Mouse (Mus musculus): ENCODE data around the gene Rbm8a. TPM values are rescaled to one million over a fixed set of nuclear protein-coding genes. Genes with fewer than 3 reads are reported as not detected.

Rbm8a gene
- total RNA-seq (2012; rRNA removed) (214 and 231 TPM in 2 replicates), polyA plus RNA-seq (2012; ENCODE audit: insufficient read depth in 1 of 2, insufficient read length in 2 of 2, low read depth in 1 of 2, low replicate concordance in 2 of 2, missing spikeins in 1 of 2) (100 to 1,000 TPM in 1 of 2 experiments, not detected in 1; 363 TPM)

DNA sequence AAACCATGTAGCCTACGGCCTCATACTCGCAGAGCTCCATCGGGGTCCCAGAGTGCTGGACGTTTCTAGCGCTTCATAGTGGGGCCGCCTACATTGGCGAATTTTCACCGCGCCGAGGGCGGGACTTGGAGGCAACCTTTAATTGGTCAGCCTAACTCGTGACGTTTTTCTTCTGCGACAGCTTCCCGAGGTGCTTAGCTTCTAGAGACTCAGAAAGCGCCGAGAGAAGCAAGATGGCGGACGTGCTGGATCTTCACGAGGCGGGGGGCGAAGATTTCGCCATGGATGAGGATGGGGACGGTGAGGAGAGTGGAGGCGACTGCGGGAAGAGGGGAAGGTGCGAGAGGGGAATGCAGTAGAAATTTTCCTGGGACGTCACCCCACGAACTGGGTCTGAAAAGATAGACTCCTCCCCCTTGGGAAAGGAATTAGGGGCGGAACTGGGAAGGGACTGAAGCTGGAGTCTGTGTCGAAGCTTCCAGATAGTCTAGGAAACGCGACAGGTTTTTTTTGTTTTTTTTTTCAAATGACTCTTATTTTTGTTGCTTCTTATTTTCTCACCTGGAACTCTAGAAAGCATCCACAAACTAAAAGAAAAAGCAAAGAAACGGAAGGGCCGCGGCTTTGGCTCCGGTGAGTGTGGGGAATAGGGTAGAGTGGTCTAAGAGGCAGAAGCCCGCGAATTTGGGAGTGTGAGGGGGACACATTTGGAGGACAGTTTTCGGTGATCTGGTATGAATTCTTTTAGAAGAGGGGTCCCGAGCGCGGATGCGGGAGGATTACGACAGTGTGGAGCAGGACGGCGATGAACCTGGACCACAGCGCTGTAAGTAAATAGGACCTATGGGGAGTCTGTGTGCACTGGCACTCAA lies at the start of gene Rbm8a:
Gene Rbm8a (plus strand): TSS at position 205 of the 872 bp plus-strand sequence.
- peak within 1 kb of the TSS; percentile 65 for H3K27ac ChIP-seq (ENCODE audit: control insufficient read depth, low read depth, low read length)
- DNase-seq (ENCODE audit: low read depth, low spot score), result peak; percentile 100
- peaks cover 16 to 35% of the 10 kb centered on the region in 2 experiments for H3K36me3 ChIP-seq (ENCODE audit: control insufficient read depth in 1 of 2, insufficient read depth in 2 of 2, low read length in 2 of 2)
- H3K9ac ChIP-seq (ENCODE audit: control insufficient read depth, low read depth, low read length, poor library complexity, severe bottlenecking), result peak within 1 kb of the TSS; percentile 80
- H3K9me3 ChIP-seq (replicated peaks; ENCODE audit: insufficient read depth, low read length), result no peaks in the 10 kb centered on the region
- no peaks in the 10 kb centered on the region for H3K27me3 ChIP-seq (ENCODE audit: control insufficient read depth in 1 of 2, insufficient read depth in 2 of 2, low read length in 2 of 2)
- H3K4me1 ChIP-seq (ENCODE audit: control insufficient read depth in 1 of 2, insufficient read depth in 2 of 2, low read length in 2 of 2), result peaks cover 12 to 21% of the 10 kb centered on the region in 2 experiments
- H3K4me3 ChIP-seq (ENCODE audit: control insufficient read depth in 1 of 2, insufficient read depth in 1 of 2, low read depth in 2 of 2, low read length in 2 of 2), result peak within 1 kb of the TSS; percentile 76 to 78
- peaks cover 31% of the 10 kb centered on the region for H3K79me2 ChIP-seq (ENCODE audit: control insufficient read depth, insufficient read depth, low read length, poor library complexity)
- peak; percentile 55; the same call in 1 of the 2 replicates for TF ChIP-seq JUND (IDR thresholded peaks at IDR 0.05; ENCODE audit: low read depth, low read length)
- peak; percentile 97 for TF ChIP-seq TBP (IDR thresholded peaks at IDR 0.05; ENCODE audit: low read depth, low read length)
- peak; percentile 43; the same call in 1 of the 2 replicates for TF ChIP-seq USF1 (IDR thresholded peaks at IDR 0.05; ENCODE audit: low read depth, low read length)
- TF ChIP-seq MAFK (IDR thresholded peaks at IDR 0.05; ENCODE audit: borderline replicate concordance, low read depth, low read length), result no peak
- no peak for TF ChIP-seq GATA1 (IDR thresholded peaks at IDR 0.05; ENCODE audit: low read depth, low read length)
- no peak; the same call in 1 of the 2 replicates for TF ChIP-seq ETS1 (IDR thresholded peaks at IDR 0.05; ENCODE audit: low read depth, low read length)
- peak; percentile 83; the same call in 1 of the 2 replicates for TF ChIP-seq CHD1 (IDR thresholded peaks at IDR 0.05; ENCODE audit: low read depth, low read length)
- TF ChIP-seq MAX (IDR thresholded peaks at IDR 0.05; ENCODE audit: low read length), result peak; percentile 68
- TF ChIP-seq KAT2A (conservative IDR thresholded peaks at IDR 0.05; ENCODE audit: low read depth, low read length), result peak; percentile 81
- no peak; a peak in 1 of 4 replicates for TF ChIP-seq EP300 (IDR thresholded peaks at IDR 0.05; ENCODE audit: low read depth in 1 of 2, low read length in 2 of 2)
- TF ChIP-seq BHLHE40 (IDR thresholded peaks at IDR 0.05; ENCODE audit: borderline replicate concordance, low read depth, low read length), result no peak
- peak; percentile 53; the same call in 1 of the 2 replicates for TF ChIP-seq GABPA (IDR thresholded peaks at IDR 0.05; ENCODE audit: low read depth, low read length)
- peak; percentile 96 for TF ChIP-seq HCFC1 (IDR thresholded peaks at IDR 0.05; ENCODE audit: low read depth, low read length)
- TF ChIP-seq MXI1 (IDR thresholded peaks at IDR 0.05; ENCODE audit: low read depth, low read length), result peak; percentile 97
- no peak for TF ChIP-seq UBTF (IDR thresholded peaks at IDR 0.05; ENCODE audit: borderline replicate concordance, insufficient read depth, low read depth, low read length)
- peak; percentile 42; the same call in 1 of the 2 replicates for TF ChIP-seq RCOR1 (IDR thresholded peaks at IDR 0.05; ENCODE audit: low read depth, low read length)
- TF ChIP-seq E2F4 (IDR thresholded peaks at IDR 0.05; ENCODE audit: borderline replicate concordance, low read depth, low read length), result peak; percentile 85; the same call in 1 of the 2 replicates
- 0 out of 2 replicates have a peak, but pooled peaks have one; percentile 42 for TF ChIP-seq MAZ (IDR thresholded peaks at IDR 0.05; ENCODE audit: low read depth, low read length)
- no peak for TF ChIP-seq ZNF384 (IDR thresholded peaks at IDR 0.05; ENCODE audit: low read depth, low read length)
- TF ChIP-seq MYC (IDR thresholded peaks at IDR 0.05; ENCODE audit: low read depth, low read length), result peak; percentile 83; the same call in 1 of the 2 replicates
- peak; percentile 87 for TF ChIP-seq TCF12 (IDR thresholded peaks at IDR 0.05; ENCODE audit: low read depth, low read length)
- TF ChIP-seq POLR2A (IDR thresholded peaks at IDR 0.05; ENCODE audit: control insufficient read depth in 1 of 2, insufficient read depth in 1 of 2, low read depth in 1 of 2, low read length in 2 of 2, poor library complexity in 1 of 2), result peak; percentile 93 to 100; a peak in 3 of 4 replicates
- no peak for TF ChIP-seq NRF1 (IDR thresholded peaks at IDR 0.05; ENCODE audit: insufficient read depth, low read depth, low read length, poor library complexity, severe bottlenecking)
- TF ChIP-seq CTCF (IDR thresholded peaks at IDR 0.05 in 2 of 3, conservative IDR thresholded peaks at IDR 0.05 in 1 of 3; ENCODE audit: control insufficient read depth in 1 of 3, insufficient read depth in 1 of 3, low read depth in 2 of 3, low read length in 3 of 3, poor library complexity in 1 of 3, severe bottlenecking in 1 of 3), result no peak
- no peak for TF ChIP-seq USF2 (IDR thresholded peaks at IDR 0.05; ENCODE audit: borderline replicate concordance in 1 of 2, insufficient read depth in 1 of 2, low read depth in 1 of 2, low read length in 2 of 2)
- TF ChIP-seq ELF1 (IDR thresholded peaks at IDR 0.05; ENCODE audit: low read depth, low read length), result peak; percentile 76
- no peak for TF ChIP-seq ZKSCAN1 (IDR thresholded peaks at IDR 0.05; ENCODE audit: low read depth, low read length)
- peak; percentile 99 for TF ChIP-seq SIN3A (IDR thresholded peaks at IDR 0.05; ENCODE audit: low read length)
- no peak for TF ChIP-seq MEF2A (IDR thresholded peaks at IDR 0.05; ENCODE audit: extremely low read depth, insufficient replicate concordance, low read depth, low read length, poor library complexity, severe bottlenecking)
- no peak; the same call in 1 of the 2 replicates for TF ChIP-seq CHD2 (IDR thresholded peaks at IDR 0.05; ENCODE audit: low read length)
- peak; percentile 98 for TF ChIP-seq ZMIZ1 (IDR thresholded peaks at IDR 0.05; ENCODE audit: low read depth, low read length)
- TF ChIP-seq POLR2AphosphoS5 (IDR thresholded peaks at IDR 0.05; ENCODE audit: borderline replicate concordance, low read depth, low read length), result peak; percentile 87
- no peak for TF ChIP-seq RAD21 (IDR thresholded peaks at IDR 0.05; ENCODE audit: low read depth, low read length)

Measured in MEL (cell line).